Mouse (Mus musculus): Measurements from ENCODE around the gene Hint2. TPM values are rescaled to one million over a fixed set of nuclear protein-coding genes. Genes with fewer than 3 reads are reported as not detected.

Hint2 gene
- 10 to 100 TPM; 30.3 to 47.5 (median 34.2) TPM for polyA plus RNA-seq (2017; shearing (Covaris generic))

GRCm38 (mm10) chr4:43656339-43657109 is at the start of gene Hint2:
Hint2 (minus strand) TSS chr4:43656466.
- peak; percentile 95 for ATAC-seq

GRCm38 (mm10) chr4:43705991-43706390 is 49.7 kb upstream of the Hint2 start:
- no peak for ATAC-seq

- no peak for ATAC-seq
Observed at GRCm38 (mm10) chr4:43703851-43704250, 47.6 kb upstream of the Hint2 start.

GRCm38 (mm10) chr4:43703439-43703838 is 47.2 kb upstream of the Hint2 start:
- no peak for ATAC-seq

GRCm38 (mm10) chr4:43700707-43701106 is 44.4 kb upstream of the Hint2 start, which contains the start of gene Olfr70:
Olfr70 (minus strand) TSS chr4:43700807.
- no peak for ATAC-seq

GRCm38 (mm10) chr4:43696561-43696960 is 40.3 kb upstream of the Hint2 start:
- no peak for ATAC-seq

GRCm38 (mm10) chr4:43695249-43695671 is 39.0 kb upstream of the Hint2 start:
- no peak for ATAC-seq

GRCm38 (mm10) chr4:43694439-43695248 is 38.4 kb upstream of the Hint2 start:
- ATAC-seq: no peak

GRCm38 (mm10) chr4:43693806-43694241 is 37.6 kb upstream of the Hint2 start:
- ATAC-seq: no peak

- no peak for ATAC-seq
Observed at GRCm38 (mm10) chr4:43691026-43691425, 34.8 kb upstream of the Hint2 start.

GRCm38 (mm10) chr4:43690021-43690420 is 33.8 kb upstream of the Hint2 start:
- ATAC-seq: no peak

GRCm38 (mm10) chr4:43679416-43680043 is 23.3 kb upstream of the Hint2 start:
- no peak for ATAC-seq

GRCm38 (mm10) chr4:43678541-43678940 is 22.3 kb upstream of the Hint2 start:
- ATAC-seq: no peak

GRCm38 (mm10) chr4:43675608-43676007 is 19.3 kb upstream of the Hint2 start:
- no peak for ATAC-seq

GRCm38 (mm10) chr4:43674974-43675373 is 18.7 kb upstream of the Hint2 start:
- no peak for ATAC-seq

- no peak for ATAC-seq
Observed at GRCm38 (mm10) chr4:43673703-43674102, 17.4 kb upstream of the Hint2 start.

GRCm38 (mm10) chr4:43672070-43672469 is 15.8 kb upstream of the Hint2 start:
- ATAC-seq: no peak

GRCm38 (mm10) chr4:43669428-43669794 is 13.1 kb upstream of the Hint2 start:
- no peak for ATAC-seq

- ATAC-seq: peak; percentile 99
Observed at GRCm38 (mm10) chr4:43668782-43669427, 12.6 kb upstream of the Hint2 start, which contains the start of the genes Tmem8b and Fam221b. Tmem8b (plus strand) TSS chr4:43668971. Fam221b (minus strand) TSS chr4:43669145.

- ATAC-seq: no peak
Observed at GRCm38 (mm10) chr4:43666412-43666811, 10.1 kb upstream of the Hint2 start.

GRCm38 (mm10) chr4:43657146-43657545 is 880 bp upstream of the Hint2 start:
- ATAC-seq: no peak

GRCm38 (mm10) chr4:43655656-43656338 is 469 bp downstream of the Hint2 start:
- peak; percentile 4 for ATAC-seq
